Mouse (Mus musculus) gastrocnemius, postnatal 36 days (tissue): ENCODE results near the gene Mast1. TPM values are rescaled to one million over a fixed set of nuclear protein-coding genes. Genes with fewer than 3 reads are reported as not detected.

Source experiments
- DNase-seq, 2 experiments: peaks; one replicate each; pipeline ENCODE4 v3.0.0; 2022
- intact Hi-C: fragments of 180-260 bp; cut with DNase I; formaldehyde crosslinking; loops from one replicate; pipeline ENCODE4 v1.15.1; 2025
- microRNA-seq, 2 experiments: library from miRNA; unstranded; fragments of <30 nt; microRNA quantifications; one replicate each; pipeline ENCODE4 v1.2.0; 2021
- total RNA-seq, 2 experiments: library from RNA; stranded (reverse); gene quantifications; 2 replicates each; pipeline ENCODE4 v1.2.3; 2021

Gene Mast1
- total RNA-seq, 2 experiments from 2014 or later, result not detected

GRCm38 (mm10) chr8:84892993-84893708 lies 44.0 kb downstream of the Mast1 start:
- no peak for DNase-seq
- intact Hi-C loops, result no loop called here

- intact Hi-C loops, result no loop called here
- DNase-seq, result no peak
Measured at GRCm38 (mm10) chr8:84889141-84889540, 48.0 kb downstream of the Mast1 start.

GRCm38 (mm10) chr8:84888280-84888679 lies 48.9 kb downstream of the Mast1 start:
- DNase-seq, result no peak
- intact Hi-C loops, result no loop called here

- DNase-seq, result no peak
- intact Hi-C loops, result no loop called here
Measured at GRCm38 (mm10) chr8:84884728-84885127, 52.4 kb downstream of the Mast1 start.

GRCm38 (mm10) chr8:84878915-84879314 lies 58.2 kb downstream of the Mast1 start:
- DNase-seq, result no peak
- intact Hi-C loops, result no loop called here

- DNase-seq, result no peak
- intact Hi-C loops, result no loop called here
Measured at GRCm38 (mm10) chr8:84877297-84878035, 59.7 kb downstream of the Mast1 start.

GRCm38 (mm10) chr8:84874339-84874738 lies 62.8 kb downstream of the Mast1 start:
- no peak for DNase-seq
- intact Hi-C loops, result no loop called here

- DNase-seq, result no peak
- intact Hi-C loops, result no loop called here
Measured at GRCm38 (mm10) chr8:84873016-84873415, 64.1 kb downstream of the Mast1 start.

GRCm38 (mm10) chr8:84872309-84872965 lies 64.7 kb downstream of the Mast1 start:
- DNase-seq, result peak in 1 of 2 experiments; percentile 23
- intact Hi-C loops, result no loop called here

GRCm38 (mm10) chr8:84871376-84872308 lies 65.5 kb downstream of the Mast1 start, which contains the start of gene Syce2:
TSS of gene Syce2 (plus strand) at chr8:84872111.
- intact Hi-C loops, result no loop called here
- DNase-seq, result peak; percentile 58 to 71

Small RNA genes within 50 kb of the gene (microRNA-seq; reads per million reads assigned to microRNA genes)
- gene Gm24197, result 0 reads per million in 2 experiments
- 0.74 to 2.1 reads per million in 2 experiments for gene Mir7069

Other genes with a start within 250 kb of the Mast1 start
- 10 to 100 TPM; 18.1 to 20.1 TPM for gene Nacc1, start 249.5 kb downstream of the Mast1 start, total RNA-seq
- 1 to 10 TPM in 1 of 2 experiments, under 1 TPM in 1; 0.96 to 1.4 TPM for gene Lyl1, start 235.9 kb downstream of the Mast1 start, total RNA-seq
- 1 to 10 TPM in 1 of 2 experiments, not detected in 1; 1.0 TPM for gene G430095P16Rik, start 214.4 kb downstream of the Mast1 start, total RNA-seq
- gene Nfix, start 137.0 kb downstream of the Mast1 start, total RNA-seq, result 100 to 1,000 TPM; 433 to 510 TPM
- 1 to 10 TPM; 8.3 to 9.9 TPM for gene Dand5, start 114.5 kb downstream of the Mast1 start, total RNA-seq
- gene Gadd45gip1, start 105.8 kb downstream of the Mast1 start, total RNA-seq, result 10 to 100 TPM; 17.7 to 23.0 TPM
- 100 to 1,000 TPM; 136 to 151 TPM for gene Rad23a, start 96.7 kb downstream of the Mast1 start, total RNA-seq
- 100 to 1,000 TPM; 153 to 159 TPM for gene Calr, start 90.4 kb downstream of the Mast1 start, total RNA-seq
- 10 to 100 TPM; 22.1 to 26.2 TPM for gene Farsa, start 80.4 kb downstream of the Mast1 start, total RNA-seq
- 1 to 10 TPM in 1 of 2 experiments, under 1 TPM in 1; 0.71 to 1.4 TPM for gene Syce2, start 65.2 kb downstream of the Mast1 start, total RNA-seq
- 10 to 100 TPM; 25.5 to 45.9 TPM for gene Gcdh, start 43.4 kb downstream of the Mast1 start, total RNA-seq
- not detected for gene Klf1, start 35.4 kb downstream of the Mast1 start, total RNA-seq
- gene Dnase2a, start 28.8 kb downstream of the Mast1 start, total RNA-seq, result 1 to 10 TPM; 3.7 to 5.1 TPM
- not detected for gene Rtbdn, start 9.6 kb upstream of the Mast1 start, total RNA-seq
- not detected for gene Gm49661, start 32.1 kb upstream of the Mast1 start, total RNA-seq
- gene Prdx2, start 32.2 kb upstream of the Mast1 start, total RNA-seq, result 100 to 1,000 TPM; 180 to 196 TPM
- 10 to 100 TPM; 23.3 to 23.8 TPM for gene Rnaseh2a, start 32.4 kb upstream of the Mast1 start, total RNA-seq
- 10 to 100 TPM in 1 of 2 experiments, 1 to 10 TPM in 1; 4.3 to 12.8 TPM for gene Junb, start 41.4 kb upstream of the Mast1 start, total RNA-seq
- 1 to 10 TPM; 1.4 to 1.5 TPM for gene Hook2, start 53.2 kb upstream of the Mast1 start, total RNA-seq
- not detected for gene Best2, start 77.2 kb upstream of the Mast1 start, total RNA-seq
- 10 to 100 TPM; 49.7 to 50.8 TPM for gene Asna1, start 87.9 kb upstream of the Mast1 start, total RNA-seq
- gene Trir, start 89.5 kb upstream of the Mast1 start, total RNA-seq, result 10 to 100 TPM; 71.9 to 73.6 TPM
- 10 to 100 TPM; 29.3 to 29.7 TPM for gene Tnpo2, start 99.6 kb upstream of the Mast1 start, total RNA-seq
- gene Fbxw9, start 122.7 kb upstream of the Mast1 start, total RNA-seq, result 1 to 10 TPM; 1.4 to 2.4 TPM
- not detected for gene Gm5741, start 130.6 kb upstream of the Mast1 start, total RNA-seq
- 10 to 100 TPM; 18.2 to 23.6 TPM for gene Dhps, start 134.4 kb upstream of the Mast1 start, total RNA-seq
- 10 to 100 TPM; 37.3 to 44.5 TPM for gene Wdr83os, start 143.4 kb upstream of the Mast1 start, total RNA-seq
- gene Wdr83, start 143.9 kb upstream of the Mast1 start, total RNA-seq, result 10 to 100 TPM; 13.5 to 15.6 TPM
- gene Man2b1, start 145.9 kb upstream of the Mast1 start, total RNA-seq, result 1 to 10 TPM; 9.0 TPM
- gene Zfp791, start 185.7 kb upstream of the Mast1 start, total RNA-seq, result 1 to 10 TPM in 1 of 2 experiments, under 1 TPM in 1; 0.76 to 1.1 TPM
- not detected for gene Cks1brt, start 214.6 kb upstream of the Mast1 start, total RNA-seq